Mouse (Mus musculus): Measurements from ENCODE around the gene Fbxo47.

DNA sequence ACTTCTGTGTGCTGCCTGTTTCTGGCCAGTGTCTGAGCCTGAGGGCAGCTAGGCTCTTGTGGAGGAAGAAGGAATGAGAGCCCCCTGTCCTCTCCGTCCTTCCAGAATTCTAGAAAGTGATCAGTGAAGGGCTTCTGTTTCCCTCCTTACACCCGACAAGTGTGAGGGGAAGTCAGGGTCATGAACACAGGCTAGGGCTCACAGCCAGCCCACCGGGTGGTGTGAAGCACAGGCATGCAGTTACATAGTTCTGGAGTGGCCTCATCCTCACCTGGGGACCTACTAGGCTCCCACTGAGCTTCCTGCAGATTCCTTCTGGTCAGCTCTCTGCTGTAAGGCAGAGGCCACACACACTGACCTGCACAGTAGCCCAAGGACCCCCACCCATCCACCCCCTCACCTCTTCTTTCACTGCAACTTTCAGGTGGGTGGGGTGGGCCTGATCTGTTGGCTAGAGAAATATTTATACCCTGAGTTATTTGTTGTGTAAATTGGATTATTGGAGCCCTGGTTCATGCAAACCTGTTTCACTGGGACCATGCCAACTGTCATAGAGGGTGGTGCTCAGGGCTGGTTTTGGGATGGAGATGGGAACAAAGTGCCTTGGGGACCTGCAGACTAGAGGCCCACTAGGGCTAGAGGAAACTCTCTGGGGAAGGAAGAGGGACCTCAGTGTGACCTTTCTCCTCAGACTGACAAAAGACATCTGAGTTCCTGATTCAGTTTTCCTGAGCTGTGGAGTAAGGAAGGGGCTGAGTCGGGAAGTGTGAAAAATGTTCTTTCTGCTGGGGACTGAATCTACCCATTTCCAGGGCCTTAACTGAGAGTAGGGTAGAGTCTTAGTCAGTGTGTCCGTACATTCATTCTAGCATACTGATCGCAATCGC, 74.5 kb downstream of the Fbxo47 start:
- no peak for TF ChIP-seq CTCF (IDR thresholded peaks at IDR 0.05 in 2 of 3, conservative IDR thresholded peaks at IDR 0.05 in 1 of 3; ENCODE audit: control insufficient read depth in 1 of 3, insufficient read depth in 1 of 3, low read depth in 2 of 3, low read length in 3 of 3, poor library complexity in 1 of 3, severe bottlenecking in 1 of 3)
- TF ChIP-seq ETS1 (IDR thresholded peaks at IDR 0.05; ENCODE audit: low read depth, low read length), result no peak
- no peak for TF ChIP-seq TAL1 (IDR thresholded peaks at IDR 0.05; ENCODE audit: low read length)
- TF ChIP-seq JUND (IDR thresholded peaks at IDR 0.05; ENCODE audit: low read depth, low read length), result no peak
- no peak for TF ChIP-seq POLR2A (IDR thresholded peaks at IDR 0.05; ENCODE audit: control insufficient read depth in 1 of 2, insufficient read depth in 1 of 2, low read depth in 1 of 2, low read length in 2 of 2, poor library complexity in 1 of 2)
- TF ChIP-seq EP300 (IDR thresholded peaks at IDR 0.05; ENCODE audit: low read depth in 1 of 2, low read length in 2 of 2), result no peak
- TF ChIP-seq MAFK (IDR thresholded peaks at IDR 0.05; ENCODE audit: borderline replicate concordance, low read depth, low read length), result no peak
- no peak for TF ChIP-seq ELF1 (IDR thresholded peaks at IDR 0.05; ENCODE audit: low read depth, low read length)
- TF ChIP-seq MXI1 (IDR thresholded peaks at IDR 0.05; ENCODE audit: low read depth, low read length), result no peak
- TF ChIP-seq MAZ (IDR thresholded peaks at IDR 0.05; ENCODE audit: low read depth, low read length), result no peak

Data from MEL (cell line).